Mouse (Mus musculus): ENCODE data around the gene Cdkl4. TPM values are rescaled to one million over a fixed set of nuclear protein-coding genes. Genes with fewer than 3 reads are reported as not detected.

Cdkl4 gene
- total RNA-seq, 1 experiment from 2014 or later, result 0.38 TPM

- no peak for ATAC-seq (replicated peaks; ENCODE audit: insufficient number of reproducible peaks, low FRiP score, low TSS enrichment, poor library complexity, severe bottlenecking)
These were observed 8.6 kb downstream of the Cdkl4 start for GRCm38 (mm10) chr17:80568842-80569601.

DNA sequence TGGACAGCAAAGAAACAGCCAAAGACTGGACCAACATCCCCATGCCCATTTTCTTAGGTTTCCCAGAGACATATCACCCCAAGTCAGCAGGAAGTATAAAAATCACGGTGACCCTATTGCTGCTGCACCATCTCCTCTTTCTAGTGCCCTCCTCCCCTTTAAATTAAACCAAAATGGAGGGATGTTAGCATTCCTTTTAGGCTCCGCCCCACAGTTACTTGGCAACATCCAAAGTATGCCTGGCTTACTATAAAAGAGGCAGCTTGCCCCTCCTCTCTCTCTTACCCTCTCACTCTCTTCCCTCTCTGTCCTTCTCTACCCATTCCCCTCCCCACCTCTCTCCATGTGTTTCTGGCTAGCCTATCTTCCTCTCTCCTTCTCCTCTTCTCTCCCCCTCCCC is 9.2 kb downstream of the Cdkl4 start:
- ATAC-seq (replicated peaks; ENCODE audit: insufficient number of reproducible peaks, low FRiP score, low TSS enrichment, poor library complexity, severe bottlenecking), result no peak

DNA sequence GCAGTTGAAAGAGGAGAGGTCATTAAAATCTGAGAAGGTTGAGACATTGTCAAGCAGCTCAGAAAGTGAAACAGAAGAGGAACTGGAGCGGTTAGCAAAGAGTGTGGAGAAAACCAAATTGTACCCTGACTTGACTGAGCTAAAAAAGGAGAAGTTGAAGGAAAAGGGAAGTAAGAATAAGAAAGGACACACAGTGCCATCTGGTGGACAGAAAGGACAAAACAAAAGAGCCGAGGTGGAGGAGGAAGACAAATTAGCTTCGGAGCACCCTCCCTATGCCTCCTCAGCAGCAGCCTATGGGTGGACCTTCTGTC is 13.0 kb downstream of the Cdkl4 start:
- ATAC-seq (replicated peaks; ENCODE audit: insufficient number of reproducible peaks, low FRiP score, low TSS enrichment, poor library complexity, severe bottlenecking), result peak; percentile 69

DNA sequence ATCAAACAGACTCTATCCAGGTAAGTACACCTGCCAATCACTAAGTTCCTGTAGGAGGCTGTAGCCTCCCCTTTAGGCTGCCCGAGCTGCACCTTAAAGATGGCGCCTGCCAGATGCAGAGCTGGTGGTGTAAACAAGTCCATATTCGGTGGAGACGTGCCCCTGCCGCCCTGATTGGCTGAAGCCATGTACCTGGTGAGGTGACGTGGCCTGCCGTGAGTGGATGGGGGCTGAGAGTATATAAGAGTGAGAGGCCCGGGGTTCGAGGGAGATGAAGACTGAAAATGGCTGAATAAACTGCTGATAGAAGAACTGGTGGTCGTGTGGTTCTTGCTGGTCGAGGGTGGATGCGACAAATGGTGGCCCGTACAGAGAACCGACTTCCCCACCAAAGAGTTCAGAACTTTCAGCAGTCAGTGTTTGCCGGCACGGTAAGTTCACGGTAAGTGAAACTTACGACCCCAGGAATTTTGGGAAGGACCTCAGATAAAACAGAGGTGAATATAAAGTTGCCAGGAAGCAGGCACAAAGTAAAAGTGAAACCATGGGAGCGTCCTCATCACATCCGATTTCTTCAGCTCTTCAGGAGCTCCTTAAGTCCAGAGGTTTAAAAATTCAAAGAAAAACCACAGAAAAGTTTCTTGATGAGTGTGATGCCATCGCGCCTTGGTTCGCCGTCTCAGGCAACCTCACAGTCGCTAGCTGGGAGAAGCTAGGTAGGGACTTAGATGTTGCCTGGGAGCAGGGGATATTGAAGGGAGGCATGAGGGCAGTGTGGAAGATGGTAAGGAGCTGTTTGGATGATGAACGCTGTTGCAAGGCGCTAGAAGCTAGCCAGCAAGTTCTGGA is 13.6 kb downstream of the Cdkl4 start:
- peak; percentile 28; the same call in 1 of the 2 replicates for ATAC-seq (replicated peaks; ENCODE audit: insufficient number of reproducible peaks, low FRiP score, low TSS enrichment, poor library complexity, severe bottlenecking)

DNA sequence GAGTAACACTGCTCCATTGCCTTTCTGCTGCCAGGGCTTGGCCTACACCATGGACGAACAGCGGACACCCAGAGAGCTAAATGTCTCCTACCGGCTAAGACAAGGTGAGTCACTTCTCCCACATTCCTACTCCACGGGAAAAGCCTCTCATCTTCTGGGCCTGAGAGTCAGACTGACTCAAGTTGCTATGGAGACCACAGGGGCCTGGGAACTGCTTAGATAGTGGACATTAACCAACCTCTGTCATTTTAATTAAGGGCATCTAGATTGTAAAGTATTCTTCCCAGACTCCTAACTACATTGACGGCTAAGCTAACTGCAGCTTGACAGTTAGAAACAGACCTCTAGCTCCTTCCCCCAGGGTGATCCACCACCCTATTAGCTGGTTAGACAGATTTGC is 14.8 kb downstream of the Cdkl4 start:
- ATAC-seq (replicated peaks; ENCODE audit: insufficient number of reproducible peaks, low FRiP score, low TSS enrichment, poor library complexity, severe bottlenecking), result no peak

- ATAC-seq (replicated peaks; ENCODE audit: insufficient number of reproducible peaks, low FRiP score, low TSS enrichment, poor library complexity, severe bottlenecking), result peak; percentile 48
These were observed 16.8 kb downstream of the Cdkl4 start for GRCm38 (mm10) chr17:80560669-80561401.

- ATAC-seq (replicated peaks; ENCODE audit: insufficient number of reproducible peaks, low FRiP score, low TSS enrichment, poor library complexity, severe bottlenecking), result no peak
These were observed 17.9 kb downstream of the Cdkl4 start for GRCm38 (mm10) chr17:80559745-80560144.

- no peak for ATAC-seq (replicated peaks; ENCODE audit: insufficient number of reproducible peaks, low FRiP score, low TSS enrichment, poor library complexity, severe bottlenecking)
These were observed 18.6 kb downstream of the Cdkl4 start for GRCm38 (mm10) chr17:80559050-80559449.

DNA sequence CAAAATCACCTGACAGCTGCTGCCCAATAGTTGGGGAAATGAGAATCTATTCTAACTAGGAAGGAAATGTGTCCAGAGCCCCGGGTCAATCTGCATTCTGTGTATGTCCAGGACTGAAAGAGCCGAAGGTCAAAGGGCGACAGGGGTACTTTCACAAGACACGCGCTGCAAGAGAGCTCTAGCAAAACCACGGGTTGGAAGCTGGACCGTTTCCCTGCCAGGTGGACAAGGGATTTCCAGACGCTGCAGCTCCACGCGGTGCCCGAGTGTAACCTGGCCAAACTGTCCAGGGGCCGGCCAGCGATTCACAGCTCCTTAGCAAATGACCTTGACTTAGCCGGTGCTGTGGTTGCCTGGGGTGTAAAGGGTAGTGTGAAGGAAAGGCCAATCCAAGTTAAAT is 19.0 kb downstream of the Cdkl4 start:
- no peak for ATAC-seq (replicated peaks; ENCODE audit: insufficient number of reproducible peaks, low FRiP score, low TSS enrichment, poor library complexity, severe bottlenecking)

DNA sequence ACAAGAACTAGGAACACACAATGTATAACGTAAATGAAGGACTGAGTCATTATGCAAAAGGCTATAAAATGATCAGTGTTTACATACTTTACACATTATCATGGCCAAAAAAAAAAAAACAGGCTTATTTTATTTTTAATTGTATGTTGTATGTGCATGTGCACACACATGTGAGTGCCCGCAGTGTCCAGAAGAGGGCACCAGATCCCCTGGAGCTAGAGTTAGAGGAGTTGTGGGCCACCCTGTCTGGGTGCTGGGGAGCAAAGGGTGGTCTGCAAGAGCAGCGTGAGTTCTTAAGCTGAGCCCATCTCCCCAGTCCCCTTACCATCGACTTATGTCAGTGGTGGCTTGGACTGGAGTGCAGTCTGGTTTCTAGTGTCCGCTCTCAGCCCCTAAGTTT is 20.2 kb downstream of the Cdkl4 start:
- no peak for ATAC-seq (replicated peaks; ENCODE audit: insufficient number of reproducible peaks, low FRiP score, low TSS enrichment, poor library complexity, severe bottlenecking)

GRCm38 (mm10) chr17:80553318-80554270 is 24.0 kb downstream of the Cdkl4 start:
- ATAC-seq (replicated peaks; ENCODE audit: insufficient number of reproducible peaks, low FRiP score, low TSS enrichment, poor library complexity, severe bottlenecking), result peak; percentile 74

GRCm38 (mm10) chr17:80552653-80553052 is 25.0 kb downstream of the Cdkl4 start:
- ATAC-seq (replicated peaks; ENCODE audit: insufficient number of reproducible peaks, low FRiP score, low TSS enrichment, poor library complexity, severe bottlenecking), result no peak

GRCm38 (mm10) chr17:80550981-80551380 is 26.6 kb downstream of the Cdkl4 start:
- no peak for ATAC-seq (replicated peaks; ENCODE audit: insufficient number of reproducible peaks, low FRiP score, low TSS enrichment, poor library complexity, severe bottlenecking)

- no peak for ATAC-seq (replicated peaks; ENCODE audit: insufficient number of reproducible peaks, low FRiP score, low TSS enrichment, poor library complexity, severe bottlenecking)
These were observed 30.8 kb downstream of the Cdkl4 start for GRCm38 (mm10) chr17:80546846-80547245.

- ATAC-seq (replicated peaks; ENCODE audit: insufficient number of reproducible peaks, low FRiP score, low TSS enrichment, poor library complexity, severe bottlenecking), result no peak
These were observed 31.4 kb downstream of the Cdkl4 start for GRCm38 (mm10) chr17:80546227-80546626.

DNA sequence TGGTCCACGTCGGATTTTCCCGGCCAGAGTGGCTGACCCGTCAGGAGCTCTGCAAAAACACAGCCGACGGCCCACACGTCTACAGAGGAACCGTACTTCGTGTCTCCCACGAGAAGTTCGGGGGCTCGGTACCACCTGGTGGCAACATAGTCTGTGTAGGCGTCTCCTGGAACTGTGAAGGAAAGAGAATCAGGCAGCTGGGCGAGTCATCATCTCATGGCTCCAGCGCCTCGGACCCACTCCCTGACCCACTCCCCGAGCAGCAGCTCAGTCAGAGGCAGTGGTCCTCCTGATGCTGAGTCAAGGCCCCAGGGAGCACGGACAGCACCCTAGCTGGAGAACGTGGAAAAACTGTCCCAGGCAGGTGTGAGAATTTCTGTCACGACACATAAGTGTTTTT is 34.0 kb downstream of the Cdkl4 start:
- no peak for ATAC-seq (replicated peaks; ENCODE audit: insufficient number of reproducible peaks, low FRiP score, low TSS enrichment, poor library complexity, severe bottlenecking)

- ATAC-seq (replicated peaks; ENCODE audit: insufficient number of reproducible peaks, low FRiP score, low TSS enrichment, poor library complexity, severe bottlenecking), result no peak
These were observed 40.5 kb downstream of the Cdkl4 start for GRCm38 (mm10) chr17:80537136-80537535.

DNA sequence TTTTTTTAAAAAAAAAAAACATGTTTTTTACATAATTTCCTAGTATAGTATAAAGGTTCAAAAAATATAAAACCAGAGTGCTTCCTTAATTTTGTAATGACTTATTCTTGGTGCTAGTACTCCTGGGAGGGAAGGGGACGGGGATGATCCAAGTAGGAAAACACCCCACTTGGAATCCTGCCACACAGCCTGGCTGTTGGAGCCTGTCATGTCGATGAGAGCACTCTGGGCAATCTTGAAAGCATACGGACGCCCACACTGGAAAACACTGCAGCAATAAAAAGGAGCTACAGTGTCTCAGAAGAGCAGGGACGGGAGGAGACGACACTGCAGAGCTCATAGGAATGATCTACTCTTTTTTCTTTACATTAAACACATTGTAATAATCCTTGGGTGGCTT is 42.0 kb downstream of the Cdkl4 start:
- ATAC-seq (replicated peaks; ENCODE audit: insufficient number of reproducible peaks, low FRiP score, low TSS enrichment, poor library complexity, severe bottlenecking), result no peak
